Mouse (Mus musculus) neural tube, embryonic 15.5 days (tissue): ENCODE results near the gene Smyd5. TPM values are rescaled to one million over a fixed set of nuclear protein-coding genes. Genes with fewer than 3 reads are reported as not detected.

ENCODE experiments used
- ATAC-seq: fragments of 200-750 bp; cut with Nextera tagmentation; 2 replicates; pipeline ENCODE4 v1.8.0; 2017; ENCODE audit warnings: mild to moderate bottlenecking, moderate TSS enrichment, moderate library complexity; ENCODE audit not compliant: low FRiP score
- H3K27ac ChIP-seq: fragments of 300-500 bp; sonication (generic); replicated peaks from 2 replicates; pipeline ENCODE4 v1.5.1; 2015; ENCODE audit warnings: mild to moderate bottlenecking, inconsistent platforms
- H3K27me3 ChIP-seq: fragments of 300-500 bp; sonication (generic); replicated peaks from 2 replicates; pipeline ENCODE4 v1.6.1; 2015; ENCODE audit warnings: inconsistent platforms
- H3K36me3 ChIP-seq: fragments of 300-500 bp; sonication (generic); 2 replicates; pipeline ENCODE4 v1.6.1; 2015; ENCODE audit warnings: inconsistent platforms
- H3K4me1 ChIP-seq: fragments of 300-500 bp; sonication (generic); 2 replicates; pipeline ENCODE4 v1.6.1; 2015; ENCODE audit warnings: inconsistent platforms
- H3K4me2 ChIP-seq: fragments of 300-500 bp; sonication (generic); 2 replicates; pipeline ENCODE4 v1.6.1; 2015; ENCODE audit warnings: inconsistent platforms, mild to moderate bottlenecking, moderate library complexity
- H3K4me3 ChIP-seq: fragments of 300-500 bp; sonication (generic); replicated peaks from 2 replicates; pipeline ENCODE4 v1.5.1; 2015; ENCODE audit warnings: mild to moderate bottlenecking, inconsistent platforms
- H3K9ac ChIP-seq: fragments of 300-500 bp; sonication (generic); replicated peaks from 2 replicates; pipeline ENCODE4 v1.6.1; 2015; ENCODE audit warnings: mild to moderate bottlenecking, inconsistent platforms
- H3K9me3 ChIP-seq: fragments of 300-500 bp; sonication (generic); replicated peaks from 2 replicates; pipeline ENCODE4 v1.6.1; 2016; ENCODE audit warnings: inconsistent platforms
- WGBS: fragments of 180-500 bp; shearing (Covaris S2); methylation state at CpG from one replicate; pipeline ENCODE4 v1.1.7; 2015; ENCODE audit warnings: mixed read lengths; 5-methylcytosine and 5-hydroxymethylcytosine counted together
- polyA plus RNA-seq: library from polyadenylated mRNA; unstranded; fragments of >200 nt; fragmentation: Nextera tagmentation; extraction: Ambion mirVana; gene quantifications from 2 replicates; pipeline ENCODE4 v1.2.1, GENCODE M21; 2015

The Smyd5 gene
- 75.6 and 79.1 TPM in 2 replicates for polyA plus RNA-seq

DNA sequence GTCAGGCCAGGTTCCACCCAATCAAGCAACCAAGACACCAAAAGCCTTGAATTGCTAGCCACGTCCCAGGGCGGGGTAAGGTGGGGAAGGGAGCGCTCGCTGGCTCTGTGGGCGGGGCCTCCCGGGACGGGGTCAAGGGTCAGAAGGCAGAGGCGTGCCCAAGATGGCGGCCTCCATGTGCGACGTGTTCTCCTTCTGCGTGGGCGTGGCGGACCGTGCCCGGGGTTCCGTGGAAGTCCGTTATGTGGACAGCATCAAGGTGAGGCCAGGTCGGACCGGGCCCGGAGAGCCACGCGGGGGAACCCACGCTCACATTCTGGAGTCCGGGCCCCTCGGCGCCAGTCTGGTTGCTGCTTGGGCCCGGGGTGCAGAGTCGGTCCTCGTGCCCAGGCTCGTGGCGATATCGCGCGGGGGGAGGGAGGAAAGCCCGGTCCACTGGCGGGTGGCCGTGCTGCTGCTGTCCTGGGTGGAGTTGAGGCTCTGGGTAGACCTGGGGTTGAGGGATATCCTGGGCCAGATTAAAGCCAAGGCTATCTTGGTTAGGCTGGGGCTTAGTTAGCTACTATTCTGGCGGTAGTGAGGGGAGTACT, at the start of gene Smyd5:
Smyd5 (plus strand) TSS at position 148 of the 590 bp plus-strand sequence.
- 0% methylated on average over 39 of the region's 39 CpGs for WGBS
- peak within 1 kb of the TSS; percentile 94 for H3K4me3 ChIP-seq
- no peaks in the 10 kb centered on the region for H3K36me3 ChIP-seq
- ATAC-seq: peak; percentile 90
- no peaks in the 10 kb centered on the region for H3K27me3 ChIP-seq
- no peak within 1 kb of the TSS for H3K27ac ChIP-seq
- H3K4me1 ChIP-seq: peaks cover 18% of the 10 kb centered on the region
- H3K9me3 ChIP-seq: no peaks in the 10 kb centered on the region
- peak within 1 kb of the TSS; percentile 80 for H3K9ac ChIP-seq
- peak within 1 kb of the TSS; percentile 89 for H3K4me2 ChIP-seq

DNA sequence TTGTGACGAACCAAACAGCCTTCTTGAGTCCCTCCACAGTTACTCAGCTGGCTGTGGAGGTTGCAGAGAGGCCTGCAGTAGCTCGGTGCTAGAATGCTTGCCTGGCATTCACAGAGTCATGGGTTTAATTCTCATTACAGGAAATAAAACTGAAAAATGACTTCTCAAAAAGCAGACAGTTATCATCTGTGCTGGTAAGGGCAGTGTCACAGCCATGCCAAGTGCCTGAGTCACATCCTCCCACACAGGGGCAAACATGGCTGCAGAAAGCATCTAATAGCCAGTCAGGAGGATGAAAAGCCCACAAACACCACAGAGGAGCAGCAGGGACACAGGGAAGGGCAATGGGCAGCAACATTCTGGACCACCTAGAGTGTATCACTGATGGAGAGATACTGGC, 49.0 kb upstream of the Smyd5 start:
- no peaks in the 10 kb centered on the region for H3K36me3 ChIP-seq
- H3K4me1 ChIP-seq: peaks cover 6% of the 10 kb centered on the region; the same call in 1 of the 2 replicates
- no peak overlapping the region for H3K27ac ChIP-seq
- no peak overlapping the region for H3K4me2 ChIP-seq
- H3K9ac ChIP-seq: no peak overlapping the region
- H3K4me3 ChIP-seq: no peak overlapping the region
- no peaks in the 10 kb centered on the region; the same call in 1 of the 2 replicates for H3K27me3 ChIP-seq
- no peaks in the 10 kb centered on the region for H3K9me3 ChIP-seq
- WGBS: 85% methylated on average over 2 of the region's 2 CpGs
- ATAC-seq: no peak

DNA sequence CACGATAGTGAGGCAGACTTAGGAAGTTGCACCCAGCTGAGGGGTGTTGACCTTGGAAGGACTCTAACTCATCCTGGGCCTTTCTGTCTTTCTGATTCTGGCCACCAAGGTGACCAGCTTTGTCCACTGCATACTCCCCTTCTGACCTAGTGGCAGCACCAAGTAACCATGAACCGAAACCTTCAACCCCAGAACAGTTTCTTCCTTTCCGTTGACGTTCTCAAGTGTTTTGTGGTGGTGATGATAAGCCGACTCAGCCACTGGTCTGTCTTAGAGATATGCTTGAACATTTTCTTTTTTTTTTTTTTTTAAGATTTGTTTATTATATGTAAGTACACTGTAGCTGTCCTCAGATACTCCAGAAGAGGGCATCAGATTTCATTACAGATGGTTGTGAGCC, 43.2 kb upstream of the Smyd5 start:
- Histone ChIP-seq H3K4me2 (no peak overlapping the region), H3K4me3 (no peak overlapping the region), H3K36me3 (no peaks in the 10 kb centered on the region), H3K9ac (no peak overlapping the region), H3K9me3 (no peaks in the 10 kb centered on the region), H3K27me3 (no peaks in the 10 kb centered on the region; the same call in 1 of the 2 replicates), H3K27ac (no peak overlapping the region), H3K4me1 (no peaks in the 10 kb centered on the region)
- WGBS: 81% methylated on average over 5 of the region's 5 CpGs
- no peak for ATAC-seq

DNA sequence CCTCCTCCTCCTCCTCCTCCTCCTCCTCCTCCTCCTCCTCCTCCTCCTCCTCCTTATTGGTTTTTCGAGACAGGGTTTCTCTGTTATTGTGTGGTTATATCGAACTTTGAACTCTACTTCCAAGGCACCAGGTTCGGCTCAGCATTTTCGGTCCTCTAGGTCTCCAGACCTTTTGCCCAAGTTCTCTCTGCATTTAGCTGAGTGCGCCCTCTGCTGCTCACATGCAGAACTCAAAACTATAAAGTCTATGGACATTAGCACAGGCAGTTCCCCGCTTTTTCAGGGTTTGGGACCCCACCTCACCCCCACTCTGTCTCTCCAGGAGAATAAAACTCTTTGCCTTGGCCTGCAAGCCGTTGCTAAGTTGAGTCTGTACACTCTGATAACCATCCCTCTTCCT, 40.0 kb upstream of the Smyd5 start:
- Histone ChIP-seq H3K27me3 (no peaks in the 10 kb centered on the region), H3K4me1 (no peaks in the 10 kb centered on the region), H3K9ac (no peak overlapping the region), H3K4me3 (no peak overlapping the region), H3K36me3 (no peaks in the 10 kb centered on the region), H3K4me2 (no peak overlapping the region), H3K27ac (no peak overlapping the region), H3K9me3 (no peaks in the 10 kb centered on the region)
- ATAC-seq: no peak
- WGBS: 28% methylated on average over 7 of the region's 7 CpGs

DNA sequence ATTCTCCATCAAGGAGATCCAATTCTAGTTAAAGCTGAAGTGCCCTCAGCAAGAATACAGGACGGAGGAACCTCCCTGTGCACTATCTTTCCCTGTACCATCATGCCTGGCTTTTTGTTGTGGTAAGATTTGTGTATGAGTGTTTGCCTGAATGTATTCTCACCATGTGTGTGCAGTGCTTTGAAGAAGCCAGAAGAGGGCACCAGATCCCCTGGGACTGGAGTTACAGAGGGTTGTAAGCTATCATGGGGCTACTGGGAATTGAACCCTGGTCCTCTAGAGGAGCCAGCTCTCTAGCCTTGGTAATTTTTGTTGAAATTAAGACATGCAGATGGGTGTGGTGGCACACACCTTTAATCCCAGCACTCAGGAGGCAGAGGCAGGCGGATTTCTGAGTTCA, 36.4 kb upstream of the Smyd5 start:
- no peak overlapping the region for H3K4me2 ChIP-seq
- H3K27me3 ChIP-seq: no peaks in the 10 kb centered on the region
- peaks cover 5% of the 10 kb centered on the region; the same call in 1 of the 2 replicates for H3K4me1 ChIP-seq
- no peaks in the 10 kb centered on the region for H3K36me3 ChIP-seq
- 92% methylated on average over 2 of the region's 2 CpGs for WGBS
- no peak overlapping the region for H3K4me3 ChIP-seq
- no peak overlapping the region for H3K9ac ChIP-seq
- no peak overlapping the region for H3K27ac ChIP-seq
- ATAC-seq: no peak
- no peaks in the 10 kb centered on the region for H3K9me3 ChIP-seq

DNA sequence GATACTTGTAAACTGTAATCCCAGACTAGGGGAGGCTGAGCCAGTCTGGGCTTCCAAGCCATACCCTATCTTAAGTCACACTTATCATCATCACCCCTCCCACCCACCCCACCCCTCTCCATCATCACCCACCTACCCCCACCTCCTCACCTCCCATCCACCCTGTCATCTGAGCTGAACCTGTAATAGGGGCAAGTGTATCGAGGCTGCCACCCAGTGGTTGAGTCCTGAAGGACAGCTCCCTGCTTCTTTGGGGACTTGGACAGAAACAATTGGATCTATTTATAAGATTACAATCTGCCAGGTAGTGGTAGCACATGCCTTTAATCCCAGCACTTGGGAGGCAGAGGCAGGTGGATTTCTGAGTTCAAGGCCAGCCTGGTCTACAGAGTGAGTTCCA, 34.6 kb upstream of the Smyd5 start:
- no peak overlapping the region for H3K9ac ChIP-seq
- H3K4me2 ChIP-seq: no peak overlapping the region
- H3K4me1 ChIP-seq: peaks cover 5% of the 10 kb centered on the region; the same call in 1 of the 2 replicates
- H3K36me3 ChIP-seq: no peaks in the 10 kb centered on the region
- no peak for ATAC-seq
- H3K27ac ChIP-seq: no peak overlapping the region
- H3K27me3 ChIP-seq: no peaks in the 10 kb centered on the region
- H3K4me3 ChIP-seq: no peak overlapping the region
- no peaks in the 10 kb centered on the region for H3K9me3 ChIP-seq
- WGBS: 29% methylated on average over 1 of the region's 1 CpGs

DNA sequence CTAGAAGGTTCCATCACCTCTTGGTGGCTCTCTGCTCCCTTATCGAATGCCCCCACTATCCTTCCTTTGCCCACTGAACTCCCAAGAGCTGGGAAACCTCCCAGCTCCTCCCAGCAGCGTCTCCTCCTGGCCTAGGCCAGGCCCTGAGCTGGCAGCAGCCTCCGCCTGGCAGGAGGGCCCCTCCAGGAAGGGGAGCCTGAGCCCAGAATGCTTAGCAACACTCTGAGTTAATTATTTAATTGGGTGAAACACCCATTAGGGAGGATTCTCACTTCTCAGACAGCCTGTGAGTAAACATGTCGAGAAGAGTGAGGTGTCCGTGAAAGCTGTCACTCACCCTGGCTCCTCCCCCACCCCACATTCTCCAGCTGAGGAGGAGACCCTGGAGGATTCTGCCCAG, 32.1 kb upstream of the Smyd5 start:
- no peak overlapping the region for H3K27ac ChIP-seq
- no peak overlapping the region for H3K4me3 ChIP-seq
- WGBS: 26% methylated on average over 5 of the region's 5 CpGs
- no peak for ATAC-seq
- no peaks in the 10 kb centered on the region for H3K9me3 ChIP-seq
- H3K4me1 ChIP-seq: peaks cover 5% of the 10 kb centered on the region; the same call in 1 of the 2 replicates
- no peaks in the 10 kb centered on the region for H3K27me3 ChIP-seq
- H3K9ac ChIP-seq: no peak overlapping the region
- H3K36me3 ChIP-seq: no peaks in the 10 kb centered on the region
- H3K4me2 ChIP-seq: no peak overlapping the region

DNA sequence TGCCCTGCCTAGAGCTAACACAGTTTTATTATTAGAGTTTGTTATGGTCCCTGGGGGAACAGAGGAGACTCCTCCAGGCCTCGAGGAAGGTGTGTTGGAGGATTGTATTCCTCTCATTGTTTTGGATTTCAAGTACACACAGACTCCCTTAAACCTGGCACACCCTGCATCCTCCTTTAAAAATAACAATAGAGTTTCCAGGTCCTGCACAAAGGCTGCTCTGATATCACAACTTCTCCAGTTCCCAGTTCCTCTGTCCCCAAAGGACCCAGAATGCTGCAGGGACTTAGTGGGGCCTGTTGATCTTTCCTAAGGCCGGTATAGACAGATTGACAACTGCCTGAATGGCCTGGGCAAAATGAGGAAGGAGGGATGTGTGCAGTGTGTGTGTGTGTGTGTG, 29.2 kb upstream of the Smyd5 start:
- 50% methylated on average over 2 of the region's 2 CpGs for WGBS

DNA sequence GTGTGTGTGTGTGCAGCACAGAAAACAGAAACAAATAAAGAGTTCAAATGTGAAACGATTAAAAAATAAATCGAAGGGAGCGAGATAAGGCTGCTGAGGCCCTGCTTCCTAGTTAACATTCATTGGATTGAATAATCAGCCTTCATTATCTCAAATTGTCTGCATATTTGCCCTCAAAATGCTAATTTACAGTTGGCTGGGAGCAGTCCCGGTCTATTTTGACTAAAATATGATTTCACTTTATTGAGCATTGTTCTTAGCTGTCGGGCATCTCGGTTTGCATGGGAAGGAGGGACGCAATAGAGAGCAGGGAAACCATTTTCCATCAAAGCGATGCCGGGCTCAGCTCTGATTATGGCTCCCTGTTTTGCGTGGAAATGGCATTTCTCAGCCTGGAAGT, 28.8 kb upstream of the Smyd5 start:
- 60% methylated on average over 10 of the region's 10 CpGs for WGBS
- peaks cover 17% of the 10 kb centered on the region for H3K27me3 ChIP-seq
- no peaks in the 10 kb centered on the region for H3K36me3 ChIP-seq
- H3K27ac ChIP-seq: peak overlapping the region; percentile 41; the same call in 1 of the 2 replicates
- no peaks in the 10 kb centered on the region for H3K9me3 ChIP-seq
- H3K4me3 ChIP-seq: no peak overlapping the region
- H3K4me1 ChIP-seq: peaks cover 5% of the 10 kb centered on the region; the same call in 1 of the 2 replicates
- H3K9ac ChIP-seq: no peak overlapping the region
- no peak for ATAC-seq
- no peak overlapping the region for H3K4me2 ChIP-seq

More for the DNA sequence above, 29.2 kb upstream of the Smyd5 start:
- ATAC-seq: no peak
- no peaks in the 10 kb centered on the region for H3K36me3 ChIP-seq
- H3K27me3 ChIP-seq: peaks cover 12% of the 10 kb centered on the region
- H3K9me3 ChIP-seq: no peaks in the 10 kb centered on the region
- no peak overlapping the region for H3K9ac ChIP-seq
- no peak overlapping the region for H3K4me3 ChIP-seq
- no peak overlapping the region for H3K4me2 ChIP-seq
- peaks cover 5% of the 10 kb centered on the region; the same call in 1 of the 2 replicates for H3K4me1 ChIP-seq
- peak overlapping the region; percentile 41; the same call in 1 of the 2 replicates for H3K27ac ChIP-seq

DNA sequence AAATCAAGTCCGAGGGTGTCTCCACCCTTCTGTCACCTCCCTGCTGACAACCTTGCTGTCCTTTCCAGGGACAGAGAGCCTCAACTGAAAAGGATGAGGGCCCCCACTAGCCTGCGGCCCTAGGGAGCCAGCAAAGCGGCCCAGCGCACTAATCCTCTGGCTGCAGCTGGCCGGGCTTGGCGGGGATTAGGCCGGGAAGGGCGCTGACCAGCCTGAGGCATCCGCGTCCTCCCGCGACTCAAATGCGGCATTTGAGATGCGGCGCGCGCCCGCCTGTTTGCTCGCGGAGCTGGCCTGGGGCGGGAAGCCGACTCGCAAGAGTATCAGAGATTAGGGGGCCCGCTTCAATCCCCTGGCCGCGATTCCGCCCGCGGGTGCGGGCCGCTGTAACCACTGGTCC, 22.8 kb upstream of the Smyd5 start:
- WGBS: 1% methylated on average over 31 of the region's 31 CpGs
- Histone ChIP-seq H3K9ac (peak overlapping the region; percentile 44), H3K27me3 (peaks cover 42% of the 10 kb centered on the region), H3K4me1 (peaks cover 5% of the 10 kb centered on the region), H3K27ac (no peak overlapping the region), H3K4me2 (peak overlapping the region; percentile 55), H3K4me3 (peak overlapping the region; percentile 29), H3K9me3 (no peaks in the 10 kb centered on the region), H3K36me3 (no peaks in the 10 kb centered on the region)
- no peak for ATAC-seq

DNA sequence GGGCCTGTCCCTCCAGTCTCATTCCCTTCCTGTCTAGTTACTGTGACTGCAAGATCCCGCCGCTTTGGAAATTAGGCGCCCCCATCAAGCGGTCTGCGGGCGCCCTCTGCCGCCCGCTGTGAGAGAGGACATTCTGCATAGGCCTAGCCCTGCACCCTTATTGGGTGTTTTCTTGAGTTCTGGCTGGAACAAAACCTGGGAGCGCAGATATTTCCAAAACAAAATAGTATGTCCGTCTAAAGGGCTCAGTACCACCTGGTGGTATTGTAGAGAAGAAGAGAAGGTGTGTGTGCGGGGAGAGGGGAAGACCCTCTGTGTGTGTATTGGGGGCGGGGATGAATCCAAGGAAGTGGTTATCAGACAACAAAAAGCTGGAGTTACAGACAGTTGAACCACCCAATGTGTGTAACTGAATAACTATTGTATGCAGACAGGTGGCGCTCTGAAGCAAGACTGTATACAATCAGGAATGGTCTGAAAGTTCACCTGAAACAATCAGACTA, 21.0 kb upstream of the Smyd5 start:
- Histone ChIP-seq H3K27me3 (peaks cover 42% of the 10 kb centered on the region), H3K9ac (no peak overlapping the region), H3K27ac (no peak overlapping the region), H3K4me3 (no peak overlapping the region), H3K4me2 (0 out of 2 replicates have a peak overlapping the region, but pooled peaks have one; percentile 13), H3K36me3 (no peaks in the 10 kb centered on the region), H3K9me3 (no peaks in the 10 kb centered on the region), H3K4me1 (peaks cover 5% of the 10 kb centered on the region)
- ATAC-seq: peak; percentile 72
- WGBS: 8% methylated on average over 13 of the region's 13 CpGs

DNA sequence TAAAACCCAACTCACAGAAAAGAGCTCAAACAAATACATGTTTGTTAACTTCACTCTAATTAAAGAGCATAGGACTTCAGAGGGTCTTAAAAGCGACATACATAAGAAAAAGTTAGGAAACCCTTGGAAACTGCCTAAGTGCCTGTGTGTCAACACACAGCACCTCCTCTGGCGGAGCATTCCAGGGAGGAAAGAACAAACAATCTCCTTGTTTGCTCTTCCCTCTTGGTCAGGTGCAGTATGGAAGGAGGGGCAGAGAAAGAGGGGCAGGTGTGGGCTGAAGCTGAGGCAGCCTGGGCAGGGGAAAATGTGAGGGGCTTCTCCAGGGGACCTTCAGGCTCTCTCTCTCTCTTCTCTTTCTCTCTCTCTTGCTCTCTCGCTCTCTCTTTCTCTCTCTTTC, 16.0 kb upstream of the Smyd5 start:
- Histone ChIP-seq H3K9ac (no peak overlapping the region), H3K4me3 (no peak overlapping the region), H3K27me3 (no peaks in the 10 kb centered on the region; the same call in 1 of the 2 replicates), H3K27ac (no peak overlapping the region), H3K36me3 (no peaks in the 10 kb centered on the region), H3K4me2 (no peak overlapping the region), H3K4me1 (no peaks in the 10 kb centered on the region), H3K9me3 (no peaks in the 10 kb centered on the region)
- ATAC-seq: no peak
- 56% methylated on average over 3 of the region's 3 CpGs for WGBS
